Mouse (Mus musculus): ENCODE measurements around the gene Zfp277. TPM values are rescaled to one million over a fixed set of nuclear protein-coding genes. Genes with fewer than 3 reads are reported as not detected.

Zfp277 gene
- polyA plus RNA-seq, 1 experiment from 2014 or later: 31.0 TPM

GRCm38 (mm10) chr12:40429976-40430375, 15.7 kb downstream of the Zfp277 start:
- no peak overlapping the region for H3K9ac ChIP-seq
- no peak overlapping the region for H3K27ac ChIP-seq (replicated peaks)
- no peak for ATAC-seq (ENCODE audit: low read depth)
- no peak overlapping the region for H3K4me2 ChIP-seq
- no peaks in the 10 kb centered on the region for H3K27me3 ChIP-seq
- H3K4me3 ChIP-seq: no peak overlapping the region
- no peaks in the 10 kb centered on the region; the same call in 1 of the 2 replicates for H3K36me3 ChIP-seq
- H3K9me3 ChIP-seq: no peaks in the 10 kb centered on the region
- 75% methylated on average over 3 of the region's 3 CpGs for WGBS
- H3K4me1 ChIP-seq (replicated peaks): peaks cover 19% of the 10 kb centered on the region

- Histone ChIP-seq H3K9ac (no peak overlapping the region), H3K4me3 (no peak overlapping the region), H3K4me2 (no peak overlapping the region), H3K27ac (replicated peaks) (no peak overlapping the region), H3K36me3 (no peaks in the 10 kb centered on the region; the same call in 1 of the 2 replicates), H3K9me3 (no peaks in the 10 kb centered on the region), H3K4me1 (replicated peaks) (peaks cover 19% of the 10 kb centered on the region), H3K27me3 (no peaks in the 10 kb centered on the region)
- ATAC-seq (ENCODE audit: low read depth): no peak
- WGBS: 86% methylated on average over 10 of the region's 10 CpGs
Measured at GRCm38 (mm10) chr12:40427606-40428005, 18.1 kb downstream of the Zfp277 start.

DNA sequence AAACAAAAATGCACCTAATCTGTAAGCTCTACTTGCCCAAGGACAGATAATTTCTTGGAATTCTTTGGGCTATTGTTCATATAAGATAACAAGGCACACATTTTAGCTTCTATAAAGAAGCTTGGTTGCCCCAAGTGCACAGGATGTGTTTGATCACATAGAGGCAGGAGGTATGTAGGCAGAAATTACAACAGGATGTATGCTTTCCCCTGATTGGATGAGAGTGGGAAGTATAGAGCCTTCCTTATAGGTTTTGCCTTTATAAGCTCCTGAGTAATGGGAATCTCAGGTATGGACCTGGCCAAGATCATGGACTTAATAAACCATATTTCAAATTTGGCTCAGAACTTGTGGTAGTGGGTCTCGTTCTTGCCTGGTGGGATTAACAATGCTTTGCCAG, 20.7 kb downstream of the Zfp277 start:
- H3K9me3 ChIP-seq: no peaks in the 10 kb centered on the region
- no peaks in the 10 kb centered on the region for H3K27me3 ChIP-seq
- no peak for ATAC-seq (ENCODE audit: low read depth)
- no peak overlapping the region for H3K9ac ChIP-seq
- H3K4me3 ChIP-seq: no peak overlapping the region
- no peak overlapping the region for H3K4me2 ChIP-seq
- 88% methylated on average over 1 of the region's 1 CpGs for WGBS
- peaks cover 1% of the 10 kb centered on the region; the same call in 1 of the 2 replicates for H3K4me1 ChIP-seq (replicated peaks)
- H3K27ac ChIP-seq (replicated peaks): no peak overlapping the region
- no peaks in the 10 kb centered on the region; the same call in 1 of the 2 replicates for H3K36me3 ChIP-seq

GRCm38 (mm10) chr12:40417257-40417656, 28.4 kb downstream of the Zfp277 start:
- Histone ChIP-seq H3K4me3 (no peak overlapping the region), H3K9me3 (no peaks in the 10 kb centered on the region), H3K4me2 (no peak overlapping the region), H3K27ac (replicated peaks) (no peak overlapping the region), H3K4me1 (replicated peaks) (peaks cover 15% of the 10 kb centered on the region), H3K9ac (no peak overlapping the region), H3K36me3 (no peaks in the 10 kb centered on the region), H3K27me3 (no peaks in the 10 kb centered on the region)
- 95% methylated on average over 4 of the region's 4 CpGs for WGBS
- ATAC-seq (ENCODE audit: low read depth): no peak

DNA sequence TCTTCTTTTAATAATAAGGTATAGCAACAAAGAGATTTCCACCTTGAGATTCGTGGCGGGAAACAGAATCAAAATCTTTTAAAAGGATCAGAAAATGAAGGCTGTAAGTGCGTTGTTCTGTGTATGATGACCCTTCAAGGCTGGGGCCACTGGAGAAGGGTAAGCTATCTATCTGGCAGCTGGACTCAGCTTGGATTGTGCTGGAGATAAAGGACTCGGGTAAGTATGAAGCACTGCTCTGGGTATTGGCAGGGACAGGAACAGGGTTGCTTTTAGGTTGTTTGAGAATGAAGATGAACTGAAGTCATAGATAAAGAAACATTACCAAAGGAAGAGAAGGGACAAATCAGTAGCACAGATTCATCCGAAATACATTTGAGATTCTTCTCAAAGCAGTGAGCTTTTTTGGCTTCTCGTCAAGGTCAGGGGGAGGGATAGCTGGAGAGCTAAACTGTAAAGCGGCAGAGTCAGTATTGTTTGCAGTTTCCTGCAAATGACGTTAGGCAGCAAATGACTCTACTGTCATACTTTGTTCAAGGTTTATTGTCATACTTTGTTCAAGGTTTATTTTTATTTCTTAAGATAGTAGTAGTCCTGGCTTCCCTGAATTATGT, 30.3 kb downstream of the Zfp277 start:
- H3K36me3 ChIP-seq: no peaks in the 10 kb centered on the region
- no peak overlapping the region for H3K4me3 ChIP-seq
- H3K27ac ChIP-seq (replicated peaks): peak overlapping the region; percentile 38; the same call in 1 of the 2 replicates
- H3K9ac ChIP-seq: no peak overlapping the region
- no peak for ATAC-seq (ENCODE audit: low read depth)
- no peaks in the 10 kb centered on the region for H3K9me3 ChIP-seq
- WGBS: 64% methylated on average over 8 of the region's 8 CpGs
- H3K27me3 ChIP-seq: no peaks in the 10 kb centered on the region
- peaks cover 15% of the 10 kb centered on the region for H3K4me1 ChIP-seq (replicated peaks)
- H3K4me2 ChIP-seq: peak overlapping the region; percentile 11

GRCm38 (mm10) chr12:40414682-40415311, 30.9 kb downstream of the Zfp277 start:
- WGBS: 26% methylated on average over 5 of the region's 5 CpGs
- ATAC-seq (ENCODE audit: low read depth): no peak

GRCm38 (mm10) chr12:40399812-40400211, 45.9 kb downstream of the Zfp277 start:
- WGBS: 70% methylated on average over 10 of the region's 10 CpGs

More at GRCm38 (mm10) chr12:40414682-40415311, 30.9 kb downstream of the Zfp277 start:
- H3K4me3 ChIP-seq: no peak overlapping the region
- H3K4me2 ChIP-seq: peak overlapping the region; percentile 11; the same call in 1 of the 2 replicates
- no peaks in the 10 kb centered on the region for H3K9me3 ChIP-seq
- no peaks in the 10 kb centered on the region for H3K27me3 ChIP-seq
- peaks cover 15% of the 10 kb centered on the region for H3K4me1 ChIP-seq (replicated peaks)
- H3K27ac ChIP-seq (replicated peaks): peak overlapping the region; percentile 56
- H3K9ac ChIP-seq: no peak overlapping the region
- H3K36me3 ChIP-seq: peaks cover under 1% of the 10 kb centered on the region

DNA sequence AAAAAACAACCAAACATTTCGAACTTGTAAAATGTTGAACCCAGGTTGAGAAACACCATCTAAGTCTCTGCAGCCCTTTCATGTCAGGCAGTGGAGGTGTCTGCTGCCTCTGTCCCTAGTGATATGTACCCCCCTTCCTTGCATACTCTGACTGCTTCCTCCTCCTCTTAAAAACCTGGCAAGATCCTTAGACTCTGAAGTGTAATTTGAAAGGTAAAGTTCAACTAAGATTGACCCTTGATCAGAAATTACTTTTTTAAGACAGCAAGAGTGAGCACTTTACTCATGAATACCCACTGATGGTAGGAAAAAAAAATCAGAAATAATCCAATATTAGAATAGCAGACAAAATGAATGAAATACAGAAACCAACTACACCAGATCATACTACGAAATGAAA, 46.3 kb downstream of the Zfp277 start:
- no peak overlapping the region for H3K4me2 ChIP-seq
- 0 out of 2 replicates have a peak, but pooled peaks cover 6% of the 10 kb centered on the region for H3K9me3 ChIP-seq
- H3K4me1 ChIP-seq (replicated peaks): no peaks in the 10 kb centered on the region
- ATAC-seq (ENCODE audit: low read depth): no peak
- 0 out of 2 replicates have a peak, but pooled peaks cover 3% of the 10 kb centered on the region for H3K36me3 ChIP-seq
- 89% methylated on average over 2 of the region's 2 CpGs for WGBS
- H3K4me3 ChIP-seq: no peak overlapping the region
- no peak overlapping the region for H3K27ac ChIP-seq (replicated peaks)
- H3K9ac ChIP-seq: no peak overlapping the region
- H3K27me3 ChIP-seq: no peaks in the 10 kb centered on the region

More at GRCm38 (mm10) chr12:40399812-40400211, 45.9 kb downstream of the Zfp277 start:
- H3K4me2 ChIP-seq: no peak overlapping the region
- H3K27ac ChIP-seq (replicated peaks): no peak overlapping the region
- 0 out of 2 replicates have a peak, but pooled peaks cover 6% of the 10 kb centered on the region for H3K9me3 ChIP-seq
- H3K36me3 ChIP-seq: 0 out of 2 replicates have a peak, but pooled peaks cover 3% of the 10 kb centered on the region
- no peak for ATAC-seq (ENCODE audit: low read depth)
- H3K4me3 ChIP-seq: no peak overlapping the region
- H3K27me3 ChIP-seq: no peaks in the 10 kb centered on the region
- no peaks in the 10 kb centered on the region for H3K4me1 ChIP-seq (replicated peaks)
- no peak overlapping the region for H3K9ac ChIP-seq

GRCm38 (mm10) chr12:40398916-40399315, 46.8 kb downstream of the Zfp277 start:
- Histone ChIP-seq H3K9ac (no peak overlapping the region), H3K4me2 (no peak overlapping the region), H3K27ac (replicated peaks) (no peak overlapping the region), H3K4me3 (no peak overlapping the region), H3K36me3 (0 out of 2 replicates have a peak, but pooled peaks cover 3% of the 10 kb centered on the region), H3K9me3 (0 out of 2 replicates have a peak, but pooled peaks cover 6% of the 10 kb centered on the region), H3K27me3 (no peaks in the 10 kb centered on the region), H3K4me1 (replicated peaks) (no peaks in the 10 kb centered on the region)
- peak; percentile 32; the same call in 1 of the 2 replicates for ATAC-seq (ENCODE audit: low read depth)
- WGBS: 58% methylated on average over 2 of the region's 2 CpGs

DNA sequence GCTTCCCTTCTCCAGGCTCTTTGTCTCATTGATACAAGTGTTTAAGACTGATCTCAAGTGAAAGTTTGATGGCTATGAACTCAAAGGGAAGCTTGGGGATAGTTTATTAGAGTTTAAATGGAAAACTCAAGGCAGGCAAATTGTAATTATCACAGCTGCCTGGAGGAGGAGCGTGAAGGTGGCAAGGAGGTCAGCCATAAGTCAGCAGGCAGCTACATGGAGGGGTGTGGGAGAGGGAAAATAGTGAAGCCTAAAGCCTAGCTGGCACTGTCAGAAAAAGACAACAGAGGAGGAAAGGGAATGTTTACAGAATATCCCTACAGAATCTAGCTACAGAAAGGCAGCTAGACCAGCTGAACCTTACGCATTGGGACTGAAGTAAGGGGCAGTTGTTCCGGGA, 52.8 kb downstream of the Zfp277 start:
- 56% methylated on average over 3 of the region's 3 CpGs for WGBS
- Histone ChIP-seq H3K4me1 (replicated peaks) (peaks cover 6% of the 10 kb centered on the region), H3K9me3 (no peaks in the 10 kb centered on the region), H3K27ac (replicated peaks) (no peak overlapping the region), H3K27me3 (no peaks in the 10 kb centered on the region), H3K36me3 (no peaks in the 10 kb centered on the region), H3K9ac (no peak overlapping the region), H3K4me3 (no peak overlapping the region), H3K4me2 (no peak overlapping the region)
- ATAC-seq (ENCODE audit: low read depth): no peak

DNA sequence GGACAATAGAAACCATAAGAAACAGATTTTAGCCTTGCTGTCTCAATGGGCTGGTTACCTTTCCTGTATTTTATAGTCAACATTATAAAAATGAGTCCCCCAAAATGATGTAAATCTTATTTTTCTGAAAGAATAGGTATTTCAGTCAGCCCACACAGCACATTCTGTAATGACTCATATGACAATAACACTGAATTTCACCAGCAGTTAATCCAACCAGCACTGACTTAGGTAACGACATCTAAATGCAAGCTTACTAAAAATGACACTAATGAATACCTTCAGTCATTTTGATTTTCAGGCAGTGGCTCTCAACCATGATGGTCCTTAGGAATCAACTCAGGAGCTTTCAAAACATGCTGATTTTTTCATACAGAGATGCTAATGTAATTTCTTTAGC, 54.4 kb downstream of the Zfp277 start:
- H3K27me3 ChIP-seq: no peaks in the 10 kb centered on the region
- no peak for ATAC-seq (ENCODE audit: low read depth)
- no peak overlapping the region for H3K4me3 ChIP-seq
- H3K27ac ChIP-seq (replicated peaks): no peak overlapping the region
- peaks cover 6% of the 10 kb centered on the region for H3K4me1 ChIP-seq (replicated peaks)
- H3K9me3 ChIP-seq: no peaks in the 10 kb centered on the region
- no peak overlapping the region for H3K9ac ChIP-seq
- no peaks in the 10 kb centered on the region for H3K36me3 ChIP-seq
- WGBS: 88% methylated on average over 1 of the region's 1 CpGs
- no peak overlapping the region for H3K4me2 ChIP-seq

DNA sequence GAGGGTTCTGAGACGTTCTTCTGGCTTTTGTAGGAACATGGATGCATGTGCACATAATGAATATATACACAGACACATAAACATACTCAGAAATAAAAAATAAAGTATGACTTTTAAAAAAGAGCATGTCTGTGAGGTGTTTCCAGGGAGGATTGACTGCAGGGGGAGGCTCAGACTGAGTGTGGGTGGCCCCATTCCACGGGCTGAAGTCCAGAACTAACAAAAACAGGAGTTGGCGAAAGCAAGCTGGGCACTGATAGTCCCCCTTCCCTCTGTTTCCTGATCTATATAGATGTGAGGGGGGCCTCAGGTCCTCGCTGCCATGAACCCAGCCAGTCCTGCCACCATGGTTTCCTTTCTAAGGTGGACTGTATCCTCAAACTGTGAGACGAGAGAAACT, 57.9 kb downstream of the Zfp277 start:
- H3K4me1 ChIP-seq (replicated peaks): peaks cover 1% of the 10 kb centered on the region
- ATAC-seq (ENCODE audit: low read depth): no peak
- H3K9ac ChIP-seq: no peak overlapping the region
- H3K36me3 ChIP-seq: no peaks in the 10 kb centered on the region
- WGBS: 79% methylated on average over 5 of the region's 5 CpGs
- 0 out of 2 replicates have a peak overlapping the region, but pooled peaks have one; percentile 5 for H3K27ac ChIP-seq (replicated peaks)
- H3K4me3 ChIP-seq: no peak overlapping the region
- H3K4me2 ChIP-seq: no peak overlapping the region
- no peaks in the 10 kb centered on the region for H3K9me3 ChIP-seq
- H3K27me3 ChIP-seq: no peaks in the 10 kb centered on the region
